8 mouse cellular contexts compared by ENCODE assay signal in the genomic region with DNA sequence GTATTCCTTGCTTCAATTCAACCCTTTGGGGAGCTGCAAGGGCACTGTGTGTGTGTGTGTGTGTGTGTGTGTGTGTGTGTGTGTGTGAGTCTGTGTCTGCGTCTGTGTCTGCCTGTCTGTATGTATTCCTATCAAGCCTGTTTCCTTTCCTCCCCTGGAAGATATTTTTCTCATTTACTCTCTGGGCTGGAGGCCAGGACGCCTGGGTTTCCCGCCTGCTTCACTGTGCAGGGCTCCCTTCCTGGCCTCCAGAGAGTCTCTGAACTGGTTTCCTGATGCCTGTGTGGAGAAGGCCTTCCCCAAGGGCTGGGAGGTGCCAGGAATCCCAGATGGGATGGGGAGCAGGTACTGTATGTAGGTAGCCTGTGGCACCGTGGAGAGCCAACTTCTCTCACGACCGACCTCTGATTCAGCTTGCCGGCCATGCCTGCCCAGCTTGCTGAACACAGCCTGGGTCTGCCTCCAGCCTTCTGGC. TPM values are rescaled to one million over a fixed set of nuclear protein-coding genes. Genes with fewer than 3 reads are reported as not detected.
DNase-seq lines count a peak whose midpoint lies in the region; ATAC-seq and TF ChIP-seq lines count a peak whose summit lies in the region.

No protein-coding gene starts in this region.

- H3K27me3 ChIP-seq in C2C12 (ENCODE audit: control insufficient read depth, insufficient read depth, insufficient read length) = no peaks in the 10 kb centered on the region
- no peaks in the 10 kb centered on the region; the same call in 1 of the 2 replicates for H3K27me3 ChIP-seq in forebrain, embryonic 11.5 days (ENCODE audit: control insufficient read depth, insufficient read depth, low read length)
- H3K27me3 ChIP-seq in intestine, postnatal 0 days (replicated peaks; ENCODE audit: control insufficient read depth, insufficient read depth, low read length) = no peaks in the 10 kb centered on the region
- no peaks in the 10 kb centered on the region for H3K27me3 ChIP-seq in stomach, embryonic 14.5 days (ENCODE audit: control insufficient read depth, insufficient read depth, low read length)

- peaks cover 14% of the 10 kb centered on the region for H3K79me2 ChIP-seq in C2C12 (ENCODE audit: control insufficient read depth, insufficient read depth)

- DNase-seq in adrenal gland, postnatal 14 days = peak; percentile 53
- no peak for DNase-seq in adrenal gland, adult 8-10 months
- DNase-seq in forebrain, embryonic 11.5 days (ENCODE audit: low spot score) = no peak

- no peaks in the 10 kb centered on the region for H3K9me3 ChIP-seq in forebrain, embryonic 11.5 days (ENCODE audit: control insufficient read depth, low read length)
- H3K9me3 ChIP-seq in intestine, postnatal 0 days (ENCODE audit: control insufficient read depth) = no peaks in the 10 kb centered on the region
- H3K9me3 ChIP-seq in stomach, embryonic 14.5 days (ENCODE audit: control insufficient read depth, low read depth, low read length) = no peaks in the 10 kb centered on the region

- no peak overlapping the region for H3K4me2 ChIP-seq in forebrain, embryonic 11.5 days (ENCODE audit: low read depth, low read length, severe bottlenecking)
- H3K4me2 ChIP-seq in intestine, postnatal 0 days (replicated peaks; ENCODE audit: low read depth) = peak overlapping the region; percentile 21; the same call in 1 of the 2 replicates
- peak overlapping the region; percentile 87 for H3K4me2 ChIP-seq in stomach, embryonic 14.5 days (replicated peaks; ENCODE audit: low read depth, low read length)

- H3K27ac ChIP-seq in forebrain, embryonic 11.5 days (ENCODE audit: low read depth, low read length) = no peak overlapping the region
- no peak overlapping the region; the same call in 1 of the 2 replicates for H3K27ac ChIP-seq in intestine, postnatal 0 days (ENCODE audit: low read depth, low read length)
- peak overlapping the region; percentile 87 for H3K27ac ChIP-seq in stomach, embryonic 14.5 days (ENCODE audit: low read length)

- 52% methylated on average over 7 of the region's 7 CpGs for WGBS in forebrain, embryonic 11.5 days
- 55% methylated on average over 7 of the region's 7 CpGs for WGBS in intestine, postnatal 0 days
- 43% methylated on average over 7 of the region's 7 CpGs for WGBS in stomach, embryonic 14.5 days

- H3K36me3 ChIP-seq in C2C12 (ENCODE audit: control insufficient read depth, insufficient read depth) = no peaks in the 10 kb centered on the region
- no peaks in the 10 kb centered on the region for H3K36me3 ChIP-seq in forebrain, embryonic 11.5 days (ENCODE audit: control insufficient read depth, insufficient read depth, low read length)
- H3K36me3 ChIP-seq in intestine, postnatal 0 days (ENCODE audit: control insufficient read depth, insufficient read depth) = no peaks in the 10 kb centered on the region
- H3K36me3 ChIP-seq in stomach, embryonic 14.5 days (ENCODE audit: control insufficient read depth, insufficient read depth, low read length) = no peaks in the 10 kb centered on the region

- H3K4me3 ChIP-seq in C2C12 (ENCODE audit: insufficient read depth, poor library complexity, severe bottlenecking) = no peak overlapping the region
- H3K4me3 ChIP-seq in forebrain, embryonic 11.5 days (ENCODE audit: low read depth, low read length) = no peak overlapping the region
- H3K4me3 ChIP-seq in intestine, postnatal 0 days (ENCODE audit: low read depth, low read length) = no peak overlapping the region
- H3K4me3 ChIP-seq in stomach, embryonic 14.5 days (ENCODE audit: low read depth, low read length) = no peak overlapping the region

- H3K4me1 ChIP-seq in forebrain, embryonic 11.5 days (replicated peaks; ENCODE audit: control insufficient read depth, insufficient read depth, low read length) = peaks cover 51% of the 10 kb centered on the region
- H3K4me1 ChIP-seq in intestine, postnatal 0 days (replicated peaks; ENCODE audit: control insufficient read depth, insufficient read depth, low read length) = peaks cover 48% of the 10 kb centered on the region
- peaks cover 78% of the 10 kb centered on the region for H3K4me1 ChIP-seq in stomach, embryonic 14.5 days (ENCODE audit: control insufficient read depth, insufficient read depth, low read length)

- H3ac ChIP-seq in C2C12 (ENCODE audit: control insufficient read depth, insufficient read length, low read depth) = peak overlapping the region; percentile 31

- no peak for ATAC-seq in forebrain, embryonic 11.5 days (replicated peaks; ENCODE audit: low FRiP score)
- ATAC-seq in intestine, postnatal 0 days = no peak
- no peak for ATAC-seq in stomach, embryonic 14.5 days (ENCODE audit: insufficient number of reproducible peaks, insufficient read depth, low FRiP score, low read depth)
- ATAC-seq in frontal cortex, adult (ENCODE audit: low TSS enrichment) = no peak
- ATAC-seq in megakaryocyte progenitor cell, adult 5-6 weeks (replicated peaks; ENCODE audit: poor library complexity) = no peak

- H3K79me3 ChIP-seq in C2C12 (ENCODE audit: low read depth) = no peaks in the 10 kb centered on the region

- no peak for TF ChIP-seq CTCF in C2C12 (IDR thresholded peaks at IDR 0.05; ENCODE audit: control insufficient read depth, insufficient read depth, insufficient read length)
- TF ChIP-seq CTCF in intestine, postnatal 0 days (IDR thresholded peaks at IDR 0.05; ENCODE audit: low read depth) = no peak

- 0 out of 2 replicates have a peak overlapping the region, but pooled peaks have one; percentile 16 for H3K9ac ChIP-seq in forebrain, embryonic 11.5 days (ENCODE audit: low read length)
- H3K9ac ChIP-seq in intestine, postnatal 0 days (ENCODE audit: low read depth, low read length) = no peak overlapping the region
- 0 out of 2 replicates have a peak overlapping the region, but pooled peaks have one; percentile 15 for H3K9ac ChIP-seq in stomach, embryonic 14.5 days (replicated peaks; ENCODE audit: low read depth, low read length)

TF ChIP-seq in C2C12, 6 proteins besides CTCF, POLR2A, EP300 and RAD21:
- TF ChIP-seq MYOG (IDR thresholded peaks at IDR 0.05; ENCODE audit: control insufficient read depth, extremely low read depth, insufficient read length) (no peak), CEBPB (IDR thresholded peaks at IDR 0.05; ENCODE audit: low read depth) (no peak), MAX (IDR thresholded peaks at IDR 0.05) (no peak)

RNA-seq across cellular contexts. Expression of a gene that starts 2.5 kb away (rescaled TPM):
- 24.5 and 29.3 TPM in 2 replicates for total RNA-seq in adrenal gland, postnatal 14 days (2021)
- total RNA-seq in adrenal gland, adult 8-10 months (2022) = 10 to 100 TPM; 21.3 to 36.8 (median 30.8) TPM
- 31.9 TPM for polyA plus RNA-seq in C2C12 (2012; fragmentation: generic; extraction: Trizol)
- 23.3 and 25.2 TPM in 2 replicates for polyA plus RNA-seq in forebrain, embryonic 11.5 days (2014; fragmentation: Nextera tagmentation; extraction: Ambion mirVana)
- polyA plus RNA-seq in intestine, postnatal 0 days (2015; fragmentation: Nextera tagmentation; extraction: Ambion mirVana) = 22.2 and 22.4 TPM in 2 replicates
- 54.0 and 56.8 TPM in 2 replicates for polyA plus RNA-seq in stomach, embryonic 14.5 days (2014; fragmentation: Nextera tagmentation; extraction: Ambion mirVana)
- total RNA-seq in megakaryocyte progenitor cell, adult 5-6 weeks (2015) = 4.4 and 5.9 TPM in 2 replicates
- total RNA-seq in megakaryocyte progenitor cell, adult 5-6 weeks (2017) = 1.6 and 2.2 TPM in 2 replicates

RNA-seq across cellular contexts. Expression of a gene that starts 22.6 kb away (rescaled TPM):
- 3.5 and 5.8 TPM in 2 replicates for total RNA-seq in adrenal gland, postnatal 14 days (2021)
- total RNA-seq in adrenal gland, adult 8-10 months (2022) = under 1 TPM; 0.20 to 0.95 (median 0.72) TPM
- polyA plus RNA-seq in C2C12 (2012; fragmentation: generic; extraction: Trizol) = 24.1 TPM
- polyA plus RNA-seq in forebrain, embryonic 11.5 days (2014; fragmentation: Nextera tagmentation; extraction: Ambion mirVana) = 52.8 and 54.7 TPM in 2 replicates
- 4.0 and 4.5 TPM in 2 replicates for polyA plus RNA-seq in intestine, postnatal 0 days (2015; fragmentation: Nextera tagmentation; extraction: Ambion mirVana)
- polyA plus RNA-seq in stomach, embryonic 14.5 days (2014; fragmentation: Nextera tagmentation; extraction: Ambion mirVana) = 31.4 and 32.6 TPM in 2 replicates
- 42.6 and 56.1 TPM in 2 replicates for total RNA-seq in megakaryocyte progenitor cell, adult 5-6 weeks (2015)
- total RNA-seq in megakaryocyte progenitor cell, adult 5-6 weeks (2017) = 40.7 and 44.1 TPM in 2 replicates

RNA-seq across cellular contexts. Expression of a gene that starts 52.7 kb away (rescaled TPM):
- not detected in 2 replicates for total RNA-seq in adrenal gland, postnatal 14 days (2021)
- not detected for total RNA-seq in adrenal gland, adult 8-10 months (2022)
- polyA plus RNA-seq in C2C12 (2012; fragmentation: generic; extraction: Trizol) = not detected
- polyA plus RNA-seq in forebrain, embryonic 11.5 days (2014; fragmentation: Nextera tagmentation; extraction: Ambion mirVana) = 0.23 TPM in 1 of 2 replicates, not detected in the other
- 0.61 and 0.80 TPM in 2 replicates for polyA plus RNA-seq in intestine, postnatal 0 days (2015; fragmentation: Nextera tagmentation; extraction: Ambion mirVana)
- not detected in 2 replicates for polyA plus RNA-seq in stomach, embryonic 14.5 days (2014; fragmentation: Nextera tagmentation; extraction: Ambion mirVana)
- total RNA-seq in megakaryocyte progenitor cell, adult 5-6 weeks (2015) = not detected in 2 replicates
- total RNA-seq in megakaryocyte progenitor cell, adult 5-6 weeks (2017) = not detected in 2 replicates
